Mouse (Mus musculus) ES-Bruce4 (cell line): ENCODE results near the gene Smg1.

ENCODE experiments used
- CTCF ChIP-seq: IDR thresholded peaks from one replicate; pipeline ENCODE4 v1.8.1; 2011; ENCODE audit warnings: low read depth, low read length
- POLR2A ChIP-seq: IDR thresholded peaks from one replicate; pipeline ENCODE4 v1.8.1; 2011; ENCODE audit warnings: low read length; ENCODE audit not compliant: insufficient read depth

DNA sequence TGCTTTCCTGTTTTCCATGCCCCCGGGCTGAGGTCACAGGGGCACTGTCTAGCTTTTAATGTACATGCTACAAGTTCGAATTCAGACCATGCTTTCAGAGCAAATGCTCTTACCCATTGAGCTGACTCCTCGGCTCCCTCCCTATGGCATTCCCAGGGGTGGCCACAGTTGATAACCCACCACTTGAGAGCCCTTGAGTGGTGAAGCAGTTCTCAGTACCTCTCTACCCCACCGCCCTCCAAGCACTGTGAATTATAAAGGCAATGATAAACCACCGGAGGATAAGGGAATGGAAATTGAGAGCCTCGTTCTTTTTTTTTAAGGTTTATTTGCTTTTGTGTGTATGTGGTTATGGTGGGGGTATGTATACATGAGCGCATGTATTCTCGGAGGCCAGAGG lies 4.6 kb upstream of the Smg1 start:
- no peak for TF ChIP-seq POLR2A
- no peak for TF ChIP-seq CTCF
